Mouse (Mus musculus): ENCODE measurements around the gene Spaca6.

DNA sequence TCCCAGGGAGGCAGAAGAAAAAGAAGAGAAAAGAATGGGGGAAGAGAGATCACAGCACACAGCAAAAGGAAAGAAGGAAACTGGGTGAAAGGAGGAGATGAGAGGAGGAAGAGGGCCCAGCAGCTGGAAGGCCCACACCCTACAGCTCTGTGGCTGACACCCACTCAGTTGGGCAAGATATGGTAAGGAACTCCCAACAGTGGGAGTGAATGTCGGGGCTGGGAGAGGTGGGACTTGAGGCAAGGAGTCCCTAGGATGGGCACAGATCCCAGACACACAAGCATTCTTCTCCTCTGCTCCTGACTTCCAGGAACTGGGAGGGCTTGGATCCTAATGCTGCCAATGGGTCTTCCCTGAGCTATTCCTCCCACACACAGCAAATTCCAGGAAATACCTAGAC lies 35.4 kb downstream of the Spaca6 start:
- TF ChIP-seq POLR2A (IDR thresholded peaks at IDR 0.05; ENCODE audit: low read depth, low read length) (no peak), CTCF (IDR thresholded peaks at IDR 0.05; ENCODE audit: extremely low read depth, insufficient read length, insufficient replicate concordance, low read depth, low read length) (no peak)
